Mouse (Mus musculus) midbrain, embryonic 15.5 days (tissue): Measurements from ENCODE around the gene Zfp768. TPM values are rescaled to one million over a fixed set of nuclear protein-coding genes. Genes with fewer than 3 reads are reported as not detected.
"Not testable (repeated sequence)": the region's sequence is repeated elsewhere in the genome, so short reads cannot be mapped to it uniquely, and the experiment has no call there.

ENCODE experiments used
- ATAC-seq: fragments of 200-750 bp; cut with Nextera tagmentation; replicated peaks from 2 replicates; pipeline ENCODE4 v1.8.0; 2017; ENCODE audit warnings: moderate TSS enrichment
- H3K27ac ChIP-seq: fragments of 300-500 bp; sonication (generic); 2 replicates; pipeline ENCODE4 v1.5.1; 2015; ENCODE audit warnings: mild to moderate bottlenecking, inconsistent platforms
- H3K27me3 ChIP-seq: fragments of 300-500 bp; sonication (generic); replicated peaks from 2 replicates; pipeline ENCODE4 v1.6.1; 2015; ENCODE audit warnings: inconsistent platforms
- H3K36me3 ChIP-seq: fragments of 300-500 bp; sonication (generic); replicated peaks from 2 replicates; pipeline ENCODE4 v1.6.1; 2015; ENCODE audit warnings: inconsistent platforms
- H3K4me1 ChIP-seq: fragments of 300-500 bp; sonication (generic); 2 replicates; pipeline ENCODE4 v1.6.1; 2015; ENCODE audit warnings: inconsistent platforms
- H3K4me2 ChIP-seq: fragments of 300-500 bp; sonication (generic); 2 replicates; pipeline ENCODE4 v1.6.1; 2015; ENCODE audit warnings: inconsistent platforms, mild to moderate bottlenecking, moderate library complexity
- H3K4me3 ChIP-seq: fragments of 300-500 bp; sonication (generic); 2 replicates; pipeline ENCODE4 v1.5.1; 2015; ENCODE audit warnings: mild to moderate bottlenecking, inconsistent platforms
- H3K9ac ChIP-seq: fragments of 300-500 bp; sonication (generic); 2 replicates; pipeline ENCODE4 v1.6.1; 2015; ENCODE audit warnings: mild to moderate bottlenecking, inconsistent platforms
- H3K9me3 ChIP-seq: fragments of 300-500 bp; sonication (generic); 2 replicates; pipeline ENCODE4 v1.6.1; 2016; ENCODE audit warnings: inconsistent platforms
- WGBS: fragments of 180-500 bp; shearing (Covaris S2); methylation state at CpG from one replicate; pipeline ENCODE4 v1.1.7; 2015; ENCODE audit warnings: mixed read lengths; 5-methylcytosine and 5-hydroxymethylcytosine counted together
- polyA plus RNA-seq: library from polyadenylated mRNA; unstranded; fragments of >200 nt; fragmentation: Nextera tagmentation; extraction: Ambion mirVana; gene quantifications from 2 replicates; pipeline ENCODE4 v1.2.1, GENCODE M21; 2015

Gene Zfp768
- polyA plus RNA-seq, 1 experiment from 2014 or later, result 19.2 TPM

- Histone ChIP-seq H3K9ac (no peak overlapping the region), H3K4me1 (peaks cover 7% of the 10 kb centered on the region), H3K4me3 (no peak overlapping the region), H3K9me3 (no peaks in the 10 kb centered on the region), H3K36me3 (no peaks in the 10 kb centered on the region), H3K27me3 (no peaks in the 10 kb centered on the region; the same call in 1 of the 2 replicates), H3K4me2 (no peak overlapping the region), H3K27ac (no peak overlapping the region)
- ATAC-seq, result no peak
- 85% methylated on average over 5 of the region's 5 CpGs for WGBS
Observed at GRCm38 (mm10) chr7:127351230-127352004, 6.0 kb upstream of the Zfp768 start.

- 18% methylated on average over 8 of the region's 8 CpGs for WGBS
- no peak for ATAC-seq
- Histone ChIP-seq H3K9me3 (no peaks in the 10 kb centered on the region), H3K4me1 (peaks cover 19% of the 10 kb centered on the region), H3K27me3 (no peaks in the 10 kb centered on the region), H3K9ac (peak overlapping the region; percentile 83; the same call in 1 of the 2 replicates), H3K27ac (no peak overlapping the region), H3K4me2 (peak overlapping the region; percentile 78), H3K4me3 (peak overlapping the region; percentile 88), H3K36me3 (peaks cover 11% of the 10 kb centered on the region)
Observed at GRCm38 (mm10) chr7:127346676-127347075, 1.3 kb upstream of the Zfp768 start.

GRCm38 (mm10) chr7:127345092-127345491 lies 297 bp downstream of the Zfp768 start:
- Histone ChIP-seq H3K9me3 (no peaks in the 10 kb centered on the region), H3K4me2 (peak overlapping the region; percentile 78), H3K27ac (peak overlapping the region; percentile 91), H3K27me3 (no peaks in the 10 kb centered on the region), H3K9ac (peak overlapping the region; percentile 83), H3K4me1 (peaks cover 19% of the 10 kb centered on the region), H3K4me3 (peak overlapping the region; percentile 88), H3K36me3 (peaks cover 13% of the 10 kb centered on the region)
- under 1% methylated on average over 36 of the region's 42 CpGs for WGBS
- peak; percentile 58 for ATAC-seq

- Histone ChIP-seq H3K4me1 (peaks cover 19% of the 10 kb centered on the region), H3K27me3 (no peaks in the 10 kb centered on the region), H3K4me3 (peak overlapping the region; percentile 88), H3K36me3 (peaks cover 13% of the 10 kb centered on the region), H3K9me3 (no peaks in the 10 kb centered on the region), H3K9ac (peak overlapping the region; percentile 83), H3K4me2 (peak overlapping the region; percentile 78), H3K27ac (no peak overlapping the region)
- 89% methylated on average over 8 of the region's 8 CpGs for WGBS
- ATAC-seq, result no peak
Observed at GRCm38 (mm10) chr7:127344371-127344770, 1.0 kb downstream of the Zfp768 start.

- 95% methylated on average over 38 of the region's 38 CpGs for WGBS
- H3K4me3 ChIP-seq, result no peak overlapping the region
- H3K36me3 ChIP-seq, result peaks cover 13% of the 10 kb centered on the region
- H3K27ac ChIP-seq, result no peak overlapping the region
- no peak overlapping the region for H3K4me2 ChIP-seq
- no peaks in the 10 kb centered on the region for H3K9me3 ChIP-seq
- H3K4me1 ChIP-seq, result peaks cover 19% of the 10 kb centered on the region
- no peak for ATAC-seq
- no peak overlapping the region for H3K9ac ChIP-seq
- no peaks in the 10 kb centered on the region for H3K27me3 ChIP-seq
Observed at GRCm38 (mm10) chr7:127343351-127344019, 1.9 kb downstream of the Zfp768 start.

- no peaks in the 10 kb centered on the region for H3K9me3 ChIP-seq
- 93% methylated on average over 7 of the region's 7 CpGs for WGBS
Observed at GRCm38 (mm10) chr7:127342888-127343287, 2.5 kb downstream of the Zfp768 start.

GRCm38 (mm10) chr7:127342332-127342731 lies 3.1 kb downstream of the Zfp768 start:
- no peak for ATAC-seq
- Histone ChIP-seq H3K4me1 (peaks cover 19% of the 10 kb centered on the region), H3K36me3 (peaks cover 13% of the 10 kb centered on the region), H3K9me3 (no peaks in the 10 kb centered on the region), H3K4me2 (no peak overlapping the region), H3K27me3 (no peaks in the 10 kb centered on the region), H3K9ac (no peak overlapping the region), H3K27ac (no peak overlapping the region), H3K4me3 (no peak overlapping the region)
- whole genome bisulfite sequencing, result 70% methylated on average over 4 of the region's 4 CpGs

More at GRCm38 (mm10) chr7:127342888-127343287, 2.5 kb downstream of the Zfp768 start:
- Histone ChIP-seq H3K4me3 (no peak overlapping the region), H3K27me3 (no peaks in the 10 kb centered on the region), H3K36me3 (peaks cover 13% of the 10 kb centered on the region), H3K4me2 (no peak overlapping the region), H3K27ac (no peak overlapping the region), H3K9ac (no peak overlapping the region), H3K4me1 (peaks cover 19% of the 10 kb centered on the region)
- ATAC-seq, result no peak

GRCm38 (mm10) chr7:127341861-127342260 lies 3.5 kb downstream of the Zfp768 start:
- not testable (repeated sequence) for H3K4me2 ChIP-seq, ATAC-seq, H3K4me3 ChIP-seq, H3K27me3 ChIP-seq, H3K27ac ChIP-seq, H3K9ac ChIP-seq, H3K9me3 ChIP-seq
- 87% methylated on average over 5 of the region's 6 CpGs for WGBS
- Histone ChIP-seq H3K36me3 (peaks cover 13% of the 10 kb centered on the region), H3K4me1 (peaks cover 17% of the 10 kb centered on the region)

GRCm38 (mm10) chr7:127341356-127341755 lies 4.0 kb downstream of the Zfp768 start:
- Histone ChIP-seq H3K4me3 (no peak overlapping the region), H3K4me2 (no peak overlapping the region), H3K36me3 (peaks cover 13% of the 10 kb centered on the region), H3K9me3 (no peaks in the 10 kb centered on the region), H3K27me3 (no peaks in the 10 kb centered on the region), H3K9ac (no peak overlapping the region), H3K27ac (no peak overlapping the region), H3K4me1 (peaks cover 12% of the 10 kb centered on the region)
- ATAC-seq, result no peak
- WGBS, result 97% methylated on average over 8 of the region's 8 CpGs

GRCm38 (mm10) chr7:127337636-127338035 lies 7.8 kb downstream of the Zfp768 start:
- no peaks in the 10 kb centered on the region for H3K27me3 ChIP-seq
- no peak overlapping the region for H3K27ac ChIP-seq
- no peak overlapping the region for H3K9ac ChIP-seq
- 0 out of 2 replicates have a peak, but pooled peaks cover 3% of the 10 kb centered on the region for H3K36me3 ChIP-seq
- H3K4me1 ChIP-seq, result no peaks in the 10 kb centered on the region
- 73% methylated on average over 4 of the region's 4 CpGs for WGBS
- H3K4me3 ChIP-seq, result no peak overlapping the region
- H3K4me2 ChIP-seq, result no peak overlapping the region
- ATAC-seq, result no peak
- no peaks in the 10 kb centered on the region for H3K9me3 ChIP-seq

GRCm38 (mm10) chr7:127335604-127336003 lies 9.8 kb downstream of the Zfp768 start:
- no peak overlapping the region for H3K4me3 ChIP-seq
- H3K4me2 ChIP-seq, result no peak overlapping the region
- no peaks in the 10 kb centered on the region for H3K36me3 ChIP-seq
- H3K27ac ChIP-seq, result no peak overlapping the region
- ATAC-seq, result no peak
- H3K9me3 ChIP-seq, result no peaks in the 10 kb centered on the region
- no peaks in the 10 kb centered on the region for H3K4me1 ChIP-seq
- no peaks in the 10 kb centered on the region for H3K27me3 ChIP-seq
- H3K9ac ChIP-seq, result no peak overlapping the region
- 91% methylated on average over 4 of the region's 4 CpGs for WGBS

GRCm38 (mm10) chr7:127333240-127333639 lies 12.1 kb downstream of the Zfp768 start:
- ATAC-seq, result no peak
- WGBS, result 91% methylated on average over 6 of the region's 6 CpGs

More at GRCm38 (mm10) chr7:127333240-127333639, 12.1 kb downstream of the Zfp768 start:
- no peaks in the 10 kb centered on the region for H3K9me3 ChIP-seq
- H3K27ac ChIP-seq, result no peak overlapping the region
- no peak overlapping the region for H3K9ac ChIP-seq
- H3K4me2 ChIP-seq, result no peak overlapping the region
- H3K4me3 ChIP-seq, result no peak overlapping the region
- H3K27me3 ChIP-seq, result no peaks in the 10 kb centered on the region
- H3K36me3 ChIP-seq, result no peaks in the 10 kb centered on the region
- H3K4me1 ChIP-seq, result no peaks in the 10 kb centered on the region
